Mouse (Mus musculus): ENCODE measurements around the gene Psapl1. TPM values are rescaled to one million over a fixed set of nuclear protein-coding genes. Genes with fewer than 3 reads are reported as not detected.
"Not testable (repeated sequence)": the region's sequence is repeated elsewhere in the genome, so short reads cannot be mapped to it uniquely, and the experiment has no call there.

The Psapl1 gene
- polyA plus RNA-seq, 1 experiment, result not detected

DNA sequence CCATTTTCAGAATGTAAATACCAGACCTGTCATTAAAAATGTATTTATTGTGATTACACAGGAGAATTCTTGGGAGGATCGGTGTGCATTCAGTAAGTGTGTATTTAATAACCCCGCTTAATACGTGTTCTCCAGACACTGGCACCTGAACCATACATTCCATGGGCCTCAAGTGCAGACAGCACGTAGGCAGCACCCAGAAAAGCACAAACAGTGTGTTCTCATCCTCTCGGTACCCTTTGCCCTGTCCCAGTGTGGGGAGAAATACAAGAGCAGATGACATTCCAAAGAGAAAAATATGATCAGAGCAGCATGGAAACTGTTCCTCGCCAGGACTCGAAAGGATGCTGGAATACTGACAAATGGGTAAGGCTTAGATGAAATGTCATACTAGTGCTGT lies 22.0 kb downstream of the Psapl1 start:
- Histone ChIP-seq H3K36me3 (ENCODE audit: control insufficient read depth, insufficient read depth, low read length) (no peaks in the 10 kb centered on the region), H3K27ac (ENCODE audit: control insufficient read depth, insufficient read depth, low read depth, low read length) (0 out of 2 replicates have a peak overlapping the region, but pooled peaks have one; percentile 30), H3K4me3 (ENCODE audit: control insufficient read depth, low read depth, low read length) (no peak overlapping the region), H3K4me1 (ENCODE audit: control insufficient read depth, insufficient read depth, low read length) (no peaks in the 10 kb centered on the region), H3K27me3 (ENCODE audit: control insufficient read depth, insufficient read depth, low read length) (no peaks in the 10 kb centered on the region)
- TF ChIP-seq POLR2A (IDR thresholded peaks at IDR 0.05; ENCODE audit: control insufficient read depth, low read depth, low read length) (no peak), CTCF (IDR thresholded peaks at IDR 0.05; ENCODE audit: control insufficient read depth, insufficient read depth, insufficient replicate concordance, low read depth, low read length) (no peak)

DNA sequence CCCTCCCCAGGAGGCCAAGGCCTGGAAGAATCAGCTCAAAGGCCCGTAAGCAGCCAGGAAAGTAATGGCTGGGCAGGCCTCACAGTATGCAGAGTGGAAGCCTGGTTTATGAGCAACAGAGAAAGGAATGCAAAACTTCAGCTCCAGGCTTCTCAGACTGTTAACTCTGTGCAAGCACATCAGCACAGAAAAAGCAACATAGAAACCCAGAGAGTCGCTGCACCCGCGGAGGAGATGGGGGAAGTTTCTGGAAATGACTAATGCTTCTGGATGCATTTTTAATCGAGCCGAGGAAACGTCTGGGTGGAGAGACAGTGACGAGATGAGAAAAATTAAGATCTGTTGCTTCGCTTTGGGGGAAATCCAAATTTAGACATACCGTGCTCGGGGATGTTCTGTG lies 22.5 kb downstream of the Psapl1 start:
- TF ChIP-seq POLR2A (IDR thresholded peaks at IDR 0.05; ENCODE audit: control insufficient read depth, low read depth, low read length) (no peak), CTCF (IDR thresholded peaks at IDR 0.05; ENCODE audit: control insufficient read depth, insufficient read depth, insufficient replicate concordance, low read depth, low read length) (no peak)
- Histone ChIP-seq H3K27ac (ENCODE audit: control insufficient read depth, insufficient read depth, low read depth, low read length) (0 out of 2 replicates have a peak overlapping the region, but pooled peaks have one; percentile 30), H3K27me3 (ENCODE audit: control insufficient read depth, insufficient read depth, low read length) (no peaks in the 10 kb centered on the region), H3K36me3 (ENCODE audit: control insufficient read depth, insufficient read depth, low read length) (no peaks in the 10 kb centered on the region), H3K4me3 (ENCODE audit: control insufficient read depth, low read depth, low read length) (no peak overlapping the region), H3K4me1 (ENCODE audit: control insufficient read depth, insufficient read depth, low read length) (no peaks in the 10 kb centered on the region)

DNA sequence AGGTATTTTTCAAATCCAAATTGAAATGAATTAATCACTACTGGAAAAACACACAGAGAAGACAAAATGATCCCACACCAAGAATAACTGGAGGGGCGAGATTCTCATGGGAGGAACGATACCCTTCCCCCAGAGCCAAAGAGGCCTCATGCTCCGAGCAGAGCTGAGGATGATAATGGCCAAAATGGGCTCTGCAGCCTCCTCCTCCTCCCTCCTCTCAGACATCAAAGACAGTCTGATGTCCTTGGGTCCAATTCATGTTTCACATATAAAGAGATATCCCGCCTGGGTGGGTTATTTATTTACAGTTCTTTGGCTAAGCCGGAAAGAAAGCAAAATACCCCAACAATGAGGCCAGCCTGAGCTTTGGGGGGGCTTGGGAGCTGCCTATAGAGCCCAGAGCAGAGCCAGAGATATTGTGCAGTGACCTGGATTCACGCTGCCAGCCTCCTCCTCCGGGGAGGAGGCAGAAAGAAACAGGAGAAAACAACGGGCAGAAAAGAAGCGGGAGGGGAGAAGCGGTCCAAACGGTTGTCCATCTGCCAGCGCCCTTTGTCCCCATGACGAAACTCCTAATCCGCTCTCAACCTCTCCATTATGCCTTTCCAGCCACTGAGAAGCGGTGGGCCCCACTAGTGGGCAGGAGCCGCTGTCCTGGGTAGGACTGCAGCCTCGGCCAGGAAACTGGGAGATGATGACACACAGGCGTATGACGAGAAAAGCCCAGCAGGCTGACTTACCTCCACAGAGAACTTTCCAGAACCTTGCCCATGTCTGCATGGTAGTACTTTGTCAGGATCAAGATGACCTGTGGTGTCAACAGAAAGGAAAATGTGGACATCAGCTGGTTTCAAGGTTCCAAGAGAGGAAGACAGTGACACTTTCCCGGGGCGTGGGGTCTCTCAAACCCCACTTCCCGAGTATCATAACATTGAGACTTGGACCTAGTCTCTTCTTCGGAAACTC lies 24.9 kb downstream of the Psapl1 start:
- H3K4me1 ChIP-seq (ENCODE audit: control insufficient read depth, insufficient read depth, low read length), result no peaks in the 10 kb centered on the region
- no peak overlapping the region for H3K27ac ChIP-seq (ENCODE audit: control insufficient read depth, insufficient read depth, low read depth, low read length)
- H3K36me3 ChIP-seq (ENCODE audit: control insufficient read depth, insufficient read depth, low read length), result no peaks in the 10 kb centered on the region
- TF ChIP-seq POLR2A (IDR thresholded peaks at IDR 0.05; ENCODE audit: control insufficient read depth, low read depth, low read length), result no peak
- H3K4me3 ChIP-seq (ENCODE audit: control insufficient read depth, low read depth, low read length), result no peak overlapping the region
- H3K27me3 ChIP-seq (ENCODE audit: control insufficient read depth, insufficient read depth, low read length), result no peaks in the 10 kb centered on the region

DNA sequence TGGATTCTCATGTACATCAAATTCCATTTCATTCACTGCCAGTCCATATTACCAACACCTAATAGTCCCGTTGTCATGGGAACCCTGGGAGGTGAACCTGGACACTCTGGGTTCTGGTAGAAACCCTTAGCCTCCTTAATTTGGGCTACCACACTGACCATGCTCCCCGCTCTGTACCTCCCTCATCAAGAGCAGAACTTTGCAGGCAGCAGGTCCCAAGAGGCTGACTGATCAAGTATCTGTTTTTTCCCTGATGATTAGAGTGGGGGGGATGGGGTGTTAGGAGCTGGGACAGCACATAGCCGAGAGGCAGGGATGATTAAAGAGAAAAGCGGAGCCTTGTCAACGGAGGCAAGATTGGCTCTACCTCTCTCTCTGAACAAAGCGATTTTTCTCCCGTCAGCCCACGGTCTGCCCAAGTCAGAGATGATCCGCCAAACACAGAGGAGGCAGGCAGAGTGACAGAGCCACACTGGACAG lies 26.5 kb downstream of the Psapl1 start:
- no peak for TF ChIP-seq POLR2A (IDR thresholded peaks at IDR 0.05; ENCODE audit: control insufficient read depth, low read depth, low read length)
- TF ChIP-seq CTCF (IDR thresholded peaks at IDR 0.05; ENCODE audit: control insufficient read depth, insufficient read depth, insufficient replicate concordance, low read depth, low read length), result no peak
- H3K4me1 ChIP-seq (ENCODE audit: control insufficient read depth, insufficient read depth, low read length), result no peaks in the 10 kb centered on the region
- H3K4me3 ChIP-seq (ENCODE audit: control insufficient read depth, low read depth, low read length), result no peak overlapping the region
- H3K27me3 ChIP-seq (ENCODE audit: control insufficient read depth, insufficient read depth, low read length), result no peaks in the 10 kb centered on the region
- H3K27ac ChIP-seq (ENCODE audit: control insufficient read depth, insufficient read depth, low read depth, low read length), result no peak overlapping the region
- no peaks in the 10 kb centered on the region for H3K36me3 ChIP-seq (ENCODE audit: control insufficient read depth, insufficient read depth, low read length)

DNA sequence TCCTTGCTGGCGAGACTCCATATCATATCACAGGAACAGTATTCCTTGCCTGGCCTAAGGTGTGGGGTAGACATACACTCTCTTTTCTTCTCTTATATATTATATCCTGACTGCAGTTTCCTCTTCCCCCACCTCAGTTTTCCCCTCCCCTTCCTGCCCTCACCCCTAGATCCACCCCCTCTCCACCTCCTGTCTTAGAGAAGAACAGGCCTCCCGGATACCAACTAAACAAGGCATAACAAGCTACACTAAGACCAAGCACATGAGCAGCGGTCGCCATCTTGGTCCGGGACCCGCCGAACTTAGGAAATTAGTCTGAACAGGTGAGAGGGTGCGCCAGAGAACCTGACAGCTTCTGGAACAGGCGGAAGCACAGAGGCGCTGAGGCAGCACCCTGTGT lies 33.7 kb downstream of the Psapl1 start:
- not testable (repeated sequence) for H3K27ac ChIP-seq (ENCODE audit: control insufficient read depth, insufficient read depth, low read depth, low read length); H3K4me3 ChIP-seq (ENCODE audit: control insufficient read depth, low read depth, low read length)

DNA sequence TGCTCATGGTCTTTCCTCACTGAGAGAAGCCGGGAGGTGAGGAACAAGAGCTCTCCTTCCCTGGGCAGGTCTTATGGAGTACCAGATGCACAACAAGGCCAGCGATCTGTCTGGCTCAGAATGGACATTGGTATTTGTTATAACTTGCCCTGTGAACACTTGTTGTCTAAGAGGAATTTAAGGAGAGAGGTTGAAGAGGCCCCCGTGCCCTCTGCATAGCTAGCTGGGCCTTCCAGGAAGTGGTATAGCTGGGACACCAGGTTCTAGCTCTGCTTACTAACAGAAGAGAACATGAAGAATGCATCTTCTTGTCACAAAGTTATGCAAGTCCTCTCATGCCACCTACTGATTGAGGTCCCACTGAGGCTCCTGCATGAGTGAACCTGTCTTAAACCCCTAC lies 44.2 kb downstream of the Psapl1 start:
- Histone ChIP-seq H3K4me1 (ENCODE audit: control insufficient read depth, insufficient read depth, low read length) (peaks cover 2% of the 10 kb centered on the region), H3K4me3 (ENCODE audit: control insufficient read depth, low read depth, low read length) (no peak overlapping the region), H3K27ac (ENCODE audit: control insufficient read depth, insufficient read depth, low read depth, low read length) (no peak overlapping the region), H3K36me3 (ENCODE audit: control insufficient read depth, insufficient read depth, low read length) (no peaks in the 10 kb centered on the region), H3K27me3 (ENCODE audit: control insufficient read depth, insufficient read depth, low read length) (no peaks in the 10 kb centered on the region)
- TF ChIP-seq POLR2A (IDR thresholded peaks at IDR 0.05; ENCODE audit: control insufficient read depth, low read depth, low read length), result no peak
- TF ChIP-seq CTCF (IDR thresholded peaks at IDR 0.05; ENCODE audit: control insufficient read depth, insufficient read depth, insufficient replicate concordance, low read depth, low read length), result no peak

More for the DNA sequence above, 33.7 kb downstream of the Psapl1 start:
- not testable (repeated sequence) for H3K4me1 ChIP-seq (ENCODE audit: control insufficient read depth, insufficient read depth, low read length); H3K27me3 ChIP-seq (ENCODE audit: control insufficient read depth, insufficient read depth, low read length); H3K36me3 ChIP-seq (ENCODE audit: control insufficient read depth, insufficient read depth, low read length)

DNA sequence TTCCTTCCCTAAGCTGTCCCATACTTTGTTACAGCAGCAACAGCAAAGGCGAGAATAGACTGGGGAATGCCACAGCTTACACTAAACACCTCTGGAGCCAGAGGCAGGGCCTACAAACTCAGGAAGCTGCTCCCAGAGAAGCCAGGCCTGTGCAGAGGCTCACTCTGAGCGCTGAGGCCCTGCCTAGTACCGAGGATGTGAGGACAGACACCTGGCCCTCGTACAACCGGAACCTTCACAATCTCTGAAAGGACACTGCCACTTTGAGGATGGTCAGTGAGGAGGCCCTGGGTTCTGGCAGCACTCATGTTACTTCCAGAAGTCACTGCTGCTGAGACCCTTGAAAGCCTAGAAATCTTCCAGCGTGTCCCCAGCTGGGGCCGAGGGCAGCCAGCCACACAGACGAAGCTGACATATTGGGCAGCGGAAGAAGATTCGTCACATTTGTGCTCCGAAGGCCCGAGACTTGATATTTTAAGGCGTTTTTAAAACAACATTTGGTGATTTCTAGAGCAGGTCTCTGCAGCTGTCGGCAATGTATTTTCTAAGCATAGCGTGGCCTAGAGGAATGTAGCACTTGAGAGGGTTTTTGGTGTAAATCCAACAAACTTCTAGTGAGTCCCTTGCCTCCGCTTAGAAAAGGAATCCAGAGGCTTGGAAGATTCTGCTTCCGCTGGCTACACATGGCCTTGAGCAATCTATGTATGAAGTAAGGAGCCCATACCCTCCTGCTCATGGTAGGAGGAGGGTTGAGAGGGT lies 49.1 kb downstream of the Psapl1 start:
- Histone ChIP-seq H3K36me3 (ENCODE audit: control insufficient read depth, insufficient read depth, low read length) (no peaks in the 10 kb centered on the region), H3K4me1 (ENCODE audit: control insufficient read depth, insufficient read depth, low read length) (peaks cover 2% of the 10 kb centered on the region; the same call in 1 of the 2 replicates), H3K27ac (ENCODE audit: control insufficient read depth, insufficient read depth, low read depth, low read length) (no peak overlapping the region), H3K4me3 (ENCODE audit: control insufficient read depth, low read depth, low read length) (no peak overlapping the region), H3K27me3 (ENCODE audit: control insufficient read depth, insufficient read depth, low read length) (no peaks in the 10 kb centered on the region)
- no peak for TF ChIP-seq POLR2A (IDR thresholded peaks at IDR 0.05; ENCODE audit: control insufficient read depth, low read depth, low read length)
- TF ChIP-seq CTCF (IDR thresholded peaks at IDR 0.05; ENCODE audit: control insufficient read depth, insufficient read depth, insufficient replicate concordance, low read depth, low read length), result no peak

All from testis, adult 2 months (tissue).